Mouse (Mus musculus) lung, adult 2 months (tissue): ENCODE results near the gene Dph5.

ENCODE experiments used
- CTCF ChIP-seq: fragments of 200-500 bp; IDR thresholded peaks from 2 replicates; pipeline ENCODE4 v1.5.1; 2011; ENCODE audit warnings: mild to moderate bottlenecking, low read length, control low read depth; ENCODE audit not compliant: insufficient read depth
- POLR2A ChIP-seq: fragments of 200-500 bp; IDR thresholded peaks from 2 replicates; pipeline ENCODE4 v1.6.1; 2011; ENCODE audit warnings: low read depth, mild to moderate bottlenecking, control low read depth, low read length, borderline replicate concordance; ENCODE audit errors: extremely low read depth

DNA sequence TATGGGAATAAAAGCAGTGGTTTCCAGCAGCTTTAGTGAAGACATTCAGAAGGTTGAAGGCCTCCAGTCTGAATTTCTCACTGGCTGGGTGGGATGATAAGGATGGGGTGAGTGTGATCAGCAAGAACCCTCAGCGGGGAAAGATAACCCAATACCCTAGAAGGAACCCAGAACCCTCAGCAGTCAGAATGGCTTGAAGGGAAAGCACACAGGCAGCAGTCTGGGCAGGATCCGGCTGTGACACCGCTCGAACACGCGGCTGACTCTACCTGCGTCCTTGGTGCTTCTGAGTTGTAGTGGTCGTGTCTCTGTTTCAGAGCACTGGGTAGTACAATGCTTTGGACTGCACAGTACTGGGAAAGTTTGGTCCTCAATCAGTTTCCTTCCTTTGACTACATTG, 58.6 kb downstream of the Dph5 start:
- TF ChIP-seq POLR2A (no peak), CTCF (no peak)
